Mouse (Mus musculus) kidney, postnatal 14 days (tissue): ENCODE measurements around the gene Wdr90.

ENCODE experiments used
- DNase-seq: peaks from one replicate; pipeline ENCODE4 v3.0.0; 2022; ENCODE audit warnings: mixed read lengths

The Wdr90 gene

GRCm38 (mm10) chr17:25843122-25843521 lies 18.2 kb downstream of the Wdr90 start:
- DNase-seq, result no peak

- DNase-seq, result no peak
Observed at GRCm38 (mm10) chr17:25842509-25842908, 18.8 kb downstream of the Wdr90 start.

GRCm38 (mm10) chr17:25841117-25841880 lies 20.0 kb downstream of the Wdr90 start, which contains the start of gene Gm20683:
Gene Gm20683, minus strand, starts transcription at chr17:25841763.
- DNase-seq, result no peak

GRCm38 (mm10) chr17:25840519-25840918 lies 20.8 kb downstream of the Wdr90 start:
- no peak for DNase-seq

- peak; percentile 64 for DNase-seq
Observed at GRCm38 (mm10) chr17:25839455-25840235, 21.7 kb downstream of the Wdr90 start.

- no peak for DNase-seq
Observed at GRCm38 (mm10) chr17:25838904-25839303, 22.4 kb downstream of the Wdr90 start.

- DNase-seq, result no peak
Observed at GRCm38 (mm10) chr17:25837533-25837932, 23.8 kb downstream of the Wdr90 start.

- DNase-seq, result peak; percentile 85
Observed at GRCm38 (mm10) chr17:25837076-25837410, 24.3 kb downstream of the Wdr90 start, which contains the start of gene Rhbdl1. Gene Rhbdl1, minus strand, starts transcription at chr17:25837295.

GRCm38 (mm10) chr17:25836397-25837075 lies 24.8 kb downstream of the Wdr90 start:
- peak; percentile 64 for DNase-seq

- DNase-seq, result no peak
Observed at GRCm38 (mm10) chr17:25835816-25836215, 25.5 kb downstream of the Wdr90 start.

GRCm38 (mm10) chr17:25835301-25835700 lies 26.0 kb downstream of the Wdr90 start:
- DNase-seq, result no peak

- no peak for DNase-seq
Observed at GRCm38 (mm10) chr17:25834595-25835222, 26.6 kb downstream of the Wdr90 start.

GRCm38 (mm10) chr17:25833961-25834594 lies 27.2 kb downstream of the Wdr90 start:
- DNase-seq, result peak; percentile 73

- DNase-seq, result peak; percentile 97
Observed at GRCm38 (mm10) chr17:25833291-25833663, 28.0 kb downstream of the Wdr90 start, which contains the start of gene Stub1. Gene Stub1, minus strand, starts transcription at chr17:25833404.

GRCm38 (mm10) chr17:25832436-25833290 lies 28.6 kb downstream of the Wdr90 start:
- DNase-seq, result peak; percentile 100

GRCm38 (mm10) chr17:25831451-25832281 lies 29.6 kb downstream of the Wdr90 start:
- no peak for DNase-seq

- DNase-seq, result no peak
Observed at GRCm38 (mm10) chr17:25830806-25831431, 30.4 kb downstream of the Wdr90 start.

GRCm38 (mm10) chr17:25830200-25830753 lies 31.0 kb downstream of the Wdr90 start:
- DNase-seq, result no peak

GRCm38 (mm10) chr17:25829558-25830017 lies 31.7 kb downstream of the Wdr90 start:
- no peak for DNase-seq
